Mouse (Mus musculus) CH12.LX (cell line): ENCODE measurements around the gene Trim66. TPM values are rescaled to one million over a fixed set of nuclear protein-coding genes. Genes with fewer than 3 reads are reported as not detected.

ENCODE experiments used
- DNase-seq: peaks from one replicate; pipeline ENCODE4 v3.0.0-alpha.2; 2013; ENCODE audit errors: extremely low read depth
- H3K27ac ChIP-seq: 2 replicates; pipeline ENCODE4 v1.5.1; 2012; ENCODE audit warnings: low read depth, mild to moderate bottlenecking, control low read depth, moderate library complexity; ENCODE audit not compliant: insufficient read depth
- H3K27me3 ChIP-seq: replicated peaks from 2 replicates; pipeline ENCODE3; 2012; ENCODE audit warnings: inconsistent platforms
- H3K36me3 ChIP-seq, 2 experiments: replicated peaks in 1 of 2; 2 replicates each; pipeline versions ENCODE3 to v1.6.1; 2012; ENCODE audit warnings: inconsistent platforms in 1 of 2, low read length in 1 of 2, mild to moderate bottlenecking in 1 of 2, mixed read lengths in 1 of 2, moderate library complexity in 1 of 2; ENCODE audit not compliant: control insufficient read depth in 1 of 2, insufficient read depth in 1 of 2
- H3K4me1 ChIP-seq, 2 experiments: 2 replicates each; pipeline ENCODE4 v1.6.1; 2012; ENCODE audit warnings: inconsistent platforms in 1 of 2, moderate library complexity in 1 of 2; ENCODE audit not compliant: insufficient read depth in 2 of 2, control insufficient read depth in 1 of 2
- H3K4me2 ChIP-seq: 2 replicates; pipeline ENCODE4 v1.6.1; 2012; ENCODE audit warnings: low read depth, mild to moderate bottlenecking, control low read depth; ENCODE audit not compliant: poor library complexity, insufficient read depth, severe bottlenecking
- H3K4me3 ChIP-seq, 3 experiments: fragments of 150-350 bp in 1 of 3; sonication (generic) in 1 of 3; replicated peaks in 1 of 3; 2 replicates each; pipeline versions ENCODE3 to v1.5.1; 2011 to 2012; ENCODE audit warnings: low read depth in 2 of 3, low read length in 2 of 3, mild to moderate bottlenecking in 2 of 3, moderate library complexity in 2 of 3, control low read depth in 1 of 3, improper control_type of control experiment in 1 of 3, inconsistent platforms in 1 of 3, mixed read lengths in 1 of 3; ENCODE audit not compliant: poor library complexity in 1 of 3
- H3K79me2 ChIP-seq: replicated peaks from 2 replicates; pipeline ENCODE4 v1.6.1; 2012; ENCODE audit warnings: mild to moderate bottlenecking, moderate library complexity; ENCODE audit not compliant: control insufficient read depth, poor library complexity, insufficient read depth, severe bottlenecking; ENCODE audit errors: extremely low read depth
- H3K9ac ChIP-seq: 2 replicates; pipeline ENCODE4 v1.6.1; 2012; ENCODE audit warnings: low read depth, mild to moderate bottlenecking, control low read depth, moderate library complexity; ENCODE audit not compliant: insufficient read depth
- H3K9me3 ChIP-seq: replicated peaks from 2 replicates; pipeline ENCODE3; 2012; ENCODE audit warnings: low read length, inconsistent platforms, mixed read lengths
- CHD2 ChIP-seq: IDR thresholded peaks from 2 replicates; pipeline ENCODE4 v1.6.1; 2011; ENCODE audit warnings: low read length, improper control_type of control experiment
- E2F4 ChIP-seq: IDR thresholded peaks from 2 replicates; pipeline ENCODE4 v1.6.1; 2011; ENCODE audit warnings: low read depth, low read length, improper control_type of control experiment; ENCODE audit not compliant: insufficient replicate concordance
- ELF1 ChIP-seq: IDR thresholded peaks from 2 replicates; pipeline ENCODE4 v1.6.1; 2014; ENCODE audit warnings: low read depth, mild to moderate bottlenecking, inconsistent platforms, low read length, improper control_type of control experiment
- ETS1 ChIP-seq: conservative IDR thresholded peaks from 2 replicates; pipeline ENCODE4 v1.6.1; 2012; ENCODE audit warnings: low read depth, mild to moderate bottlenecking, inconsistent platforms, low read length, improper control_type of control experiment, moderate library complexity
- JUND ChIP-seq: conservative IDR thresholded peaks from 2 replicates; pipeline ENCODE4 v1.6.1; 2011; ENCODE audit warnings: low read depth, low read length, improper control_type of control experiment
- MAX ChIP-seq: IDR thresholded peaks from 2 replicates; pipeline ENCODE4 v1.6.1; 2011; ENCODE audit warnings: low read length, improper control_type of control experiment
- POLR2A ChIP-seq: IDR thresholded peaks from 2 replicates; pipeline ENCODE4 v1.6.1; 2011; ENCODE audit warnings: low read depth, mild to moderate bottlenecking, improper control_type of control experiment, low read length
- POLR2AphosphoS2 ChIP-seq: IDR thresholded peaks from 2 replicates; pipeline ENCODE4 v1.6.1; 2011; ENCODE audit warnings: low read depth, low read length, improper control_type of control experiment
- RAD21 ChIP-seq: IDR thresholded peaks from 2 replicates; pipeline ENCODE4 v1.6.1; 2011; ENCODE audit warnings: low read depth, mild to moderate bottlenecking, low read length, improper control_type of control experiment, moderate library complexity
- RCOR1 ChIP-seq: conservative IDR thresholded peaks from 2 replicates; pipeline ENCODE4 v1.6.1; 2012; ENCODE audit warnings: low read depth, mild to moderate bottlenecking, inconsistent platforms, low read length, improper control_type of control experiment
- SIN3A ChIP-seq: IDR thresholded peaks from 2 replicates; pipeline ENCODE4 v1.6.1; 2012; ENCODE audit warnings: low read length, improper control_type of control experiment, inconsistent platforms
- ZC3H11A ChIP-seq: IDR thresholded peaks from 2 replicates; pipeline ENCODE4 v1.6.1; 2012; ENCODE audit warnings: low read depth, mild to moderate bottlenecking, inconsistent platforms, low read length, improper control_type of control experiment
- ZKSCAN1 ChIP-seq: IDR thresholded peaks from 2 replicates; pipeline ENCODE4 v1.6.1; 2012; ENCODE audit warnings: low read depth, inconsistent platforms, low read length, improper control_type of control experiment, borderline replicate concordance
- ZMIZ1 ChIP-seq: IDR thresholded peaks from 2 replicates; pipeline ENCODE4 v1.6.1; 2012; ENCODE audit warnings: low read depth, mild to moderate bottlenecking, inconsistent platforms, low read length, improper control_type of control experiment
- dilution Hi-C: fragments of 300-500 bp; cut with MboI; formaldehyde crosslinking; loops from 2 replicates; pipeline ENCODE4 v1.14.3; 2020; ENCODE audit warnings: low sequenced_read_pairs; ENCODE audit not compliant: extremely low pct_unique_long_range_greater_than_20kb, extremely low pct_ligation_motif_present
- in situ Hi-C: fragments of 300-500 bp; cut with MboI; formaldehyde crosslinking; loops from 3 replicates; pipeline ENCODE4 v1.14.3; 2019; ENCODE audit warnings: low sequenced_read_pairs, low pct_ligation_motif_present, low pct_unique_long_range_greater_than_20kb, mixed read lengths
- polyA plus RNA-seq: library from polyadenylated mRNA; unstranded; fragments of >175 nt; gene quantifications from 2 replicates; pipeline ENCODE4 v1.2.1, GENCODE M21; 2012; ENCODE audit warnings: low read depth; ENCODE audit not compliant: insufficient read length
- total RNA-seq, 2 experiments: library from RNA; depleted of rRNA; stranded (reverse); fragments of 300-350 nt in 1 of 2; fragments of >200 nt in 1 of 2; gene quantifications; 2 replicates each; pipeline ENCODE4 v1.2.3; 2012 to 2014

Trim66 gene
- total and polyA plus RNA-seq, 3 experiments, result 0.08 to 0.67 (median 0.12) TPM

DNA sequence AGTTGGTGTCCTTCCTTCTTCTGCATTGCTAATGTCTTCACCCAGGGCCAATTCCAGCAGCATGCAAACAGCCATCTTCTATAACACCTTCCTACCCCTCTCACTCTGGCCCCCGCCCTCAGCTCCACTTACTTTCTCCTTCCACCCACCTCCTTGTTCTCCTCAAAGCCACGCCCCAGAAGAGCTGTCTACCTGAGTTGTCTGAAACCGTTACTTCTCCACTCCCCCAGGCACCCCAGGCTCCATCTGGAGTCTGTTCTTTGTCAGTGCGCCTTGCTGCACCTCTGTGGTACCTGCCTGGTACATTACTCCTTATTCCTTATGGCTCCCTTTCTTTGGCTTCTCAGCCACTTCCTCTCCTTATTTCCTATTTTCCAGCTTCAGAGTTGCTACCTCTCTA is 25.2 kb upstream of the Trim66 start:
- Histone ChIP-seq H3K9ac (no peak overlapping the region), H3K9me3 (no peaks in the 10 kb centered on the region), H3K27ac (no peak overlapping the region), H3K27me3 (no peaks in the 10 kb centered on the region), H3K4me1 (peaks cover 6 to 76% of the 10 kb centered on the region in 2 experiments; a peak in 2 of 4 replicates), H3K79me2 (no peaks in the 10 kb centered on the region), H3K36me3 (peaks cover 0 to 20% of the 10 kb centered on the region in 2 experiments), H3K4me2 (no peak overlapping the region), H3K4me3 (no peak overlapping the region)
- in situ Hi-C loops, result no loop called here
- DNase-seq, result no peak
- dilution Hi-C loops, result no loop called here
- TF ChIP-seq POLR2A, result no peak
- TF ChIP-seq RAD21, result peak; percentile 11
- no peak for TF ChIP-seq ZMIZ1
- no peak for TF ChIP-seq POLR2AphosphoS2
- TF ChIP-seq CHD2, result no peak

DNA sequence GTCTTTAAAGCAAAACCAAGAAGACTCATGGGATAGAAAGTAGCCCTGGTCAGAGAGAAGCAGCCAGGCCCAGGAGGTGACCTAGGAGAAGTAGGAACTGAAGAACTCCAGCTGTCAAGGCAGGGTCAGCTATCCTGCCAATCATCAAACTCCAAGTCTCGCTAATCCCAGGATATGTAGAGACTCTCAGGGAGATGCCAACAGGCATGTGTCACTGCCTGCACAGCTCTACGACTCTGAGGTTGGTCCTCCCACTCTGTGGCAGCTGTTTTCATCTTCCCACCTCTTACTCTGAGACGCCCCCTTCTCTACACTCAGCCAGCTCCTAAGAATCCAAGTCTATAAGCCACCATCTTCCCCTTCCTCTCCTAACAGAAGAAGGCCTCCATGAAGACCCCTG is 24.8 kb upstream of the Trim66 start:
- Histone ChIP-seq H3K27me3 (no peaks in the 10 kb centered on the region), H3K36me3 (peaks cover 0 to 21% of the 10 kb centered on the region in 2 experiments)
- dilution Hi-C loops, result no loop called here

GRCm38 (mm10) chr7:109531501-109531900 is 23.6 kb upstream of the Trim66 start:
- Histone ChIP-seq H3K4me3 (no peak overlapping the region), H3K36me3 (peaks cover 0 to 29% of the 10 kb centered on the region in 2 experiments), H3K9me3 (no peaks in the 10 kb centered on the region), H3K79me2 (no peaks in the 10 kb centered on the region), H3K27ac (no peak overlapping the region), H3K27me3 (no peaks in the 10 kb centered on the region)
- dilution Hi-C loops, result no loop called here
- TF ChIP-seq JUND, result no peak
- TF ChIP-seq ELF1, result no peak
- no peak for TF ChIP-seq ETS1
- no peak for TF ChIP-seq RAD21
- TF ChIP-seq, all 38 proteins: peak for 0
- in situ Hi-C loops, result no loop called here
- Histone ChIP-seq H3K4me1 (peaks cover 6 to 70% of the 10 kb centered on the region in 2 experiments; a peak in 2 of 4 replicates), H3K4me2 (no peak overlapping the region), H3K9ac (no peak overlapping the region)
- DNase-seq, result no peak

More for the DNA sequence above, 24.8 kb upstream of the Trim66 start:
- Histone ChIP-seq H3K27ac (no peak overlapping the region), H3K9ac (no peak overlapping the region), H3K79me2 (no peaks in the 10 kb centered on the region), H3K4me1 (peaks cover 6 to 76% of the 10 kb centered on the region in 2 experiments; a peak in 2 of 4 replicates), H3K4me2 (no peak overlapping the region), H3K9me3 (no peaks in the 10 kb centered on the region), H3K4me3 (no peak overlapping the region)
- no peak for TF ChIP-seq ZC3H11A
- no peak for TF ChIP-seq E2F4
- TF ChIP-seq ZKSCAN1, result no peak
- TF ChIP-seq CHD2, result no peak
- no peak for TF ChIP-seq RCOR1
- no peak for TF ChIP-seq MAX
- no peak for TF ChIP-seq SIN3A
- TF ChIP-seq ZMIZ1, result no peak
- in situ Hi-C loops, result no loop called here
- DNase-seq, result no peak
